Comparison of ENCODE assay signal across 7 mouse cellular contexts in the genomic region with DNA sequence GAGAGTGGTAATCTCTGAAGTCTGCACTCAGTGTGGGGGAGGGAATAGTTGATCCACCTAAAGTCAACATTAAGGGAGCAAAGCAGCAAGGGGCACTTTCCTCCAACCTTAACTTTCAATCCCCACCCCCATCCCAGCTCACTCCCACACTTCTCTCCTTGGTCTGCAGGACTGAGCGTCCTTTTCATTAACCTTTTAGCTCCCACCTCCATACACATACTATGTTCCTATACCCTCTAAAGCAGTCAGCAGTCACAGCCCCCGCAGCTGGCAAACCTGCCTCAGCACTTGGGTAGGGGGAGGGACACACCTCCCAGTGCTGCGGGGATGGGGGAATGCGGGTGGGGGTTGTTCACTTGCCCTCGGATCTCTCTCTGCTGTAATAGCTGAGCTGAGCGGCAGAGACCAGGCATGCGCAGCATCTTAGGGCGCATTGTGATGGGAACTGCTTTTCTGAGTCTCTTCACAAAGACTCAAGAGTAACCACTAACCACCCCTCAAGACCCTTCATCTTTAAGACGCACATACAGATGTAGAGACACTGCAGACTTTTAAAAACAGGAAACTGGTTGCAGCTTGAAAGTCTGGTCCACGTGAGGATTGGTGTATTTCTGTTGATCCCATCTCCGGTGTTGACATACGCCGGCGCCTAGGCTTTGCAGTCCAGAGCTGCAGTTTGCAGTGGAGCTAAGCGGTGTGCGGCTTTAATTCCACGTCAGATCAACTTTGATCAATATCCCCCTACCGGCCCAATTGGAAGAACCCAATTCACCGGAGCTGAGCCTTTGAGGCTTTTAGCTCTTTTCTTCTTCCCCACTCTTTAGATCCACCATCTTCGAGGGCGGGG. TPM values are rescaled to one million over a fixed set of nuclear protein-coding genes. Genes with fewer than 3 reads are reported as not detected.
DNase-seq lines count a peak whose midpoint lies in the region; ATAC-seq and TF ChIP-seq lines count a peak whose summit lies in the region.

A gene (plus strand): TSS at position 797 of the 847 bp plus-strand sequence.

- no peaks in the 10 kb centered on the region for H3K9me3 ChIP-seq in E14TG2a.4 (ENCODE audit: low read length)
- no peaks in the 10 kb centered on the region for H3K9me3 ChIP-seq in embryonic facial prominence, embryonic 14.5 days (ENCODE audit: control insufficient read depth, low read length)
- H3K9me3 ChIP-seq in hindbrain, embryonic 16.5 days (ENCODE audit: control insufficient read depth, low read length): no peaks in the 10 kb centered on the region
- H3K9me3 ChIP-seq in limb, embryonic 10.5 days (replicated peaks): no peaks in the 10 kb centered on the region

- peak within 1 kb of the TSS; percentile 60 for H3K9ac ChIP-seq in embryonic facial prominence, embryonic 14.5 days (ENCODE audit: low read depth, low read length)
- H3K9ac ChIP-seq in hindbrain, embryonic 16.5 days (ENCODE audit: low read depth, low read length): peak within 1 kb of the TSS; percentile 62

- peak within 1 kb of the TSS; percentile 67 for H3K4me2 ChIP-seq in embryonic facial prominence, embryonic 14.5 days (ENCODE audit: low read depth, low read length)
- H3K4me2 ChIP-seq in hindbrain, embryonic 16.5 days (ENCODE audit: low read length): peak within 1 kb of the TSS; percentile 68

- H3K27ac ChIP-seq in embryonic facial prominence, embryonic 14.5 days (replicated peaks; ENCODE audit: low read depth, low read length): peak within 1 kb of the TSS; percentile 28; the same call in 1 of the 2 replicates
- peak within 1 kb of the TSS; percentile 56 for H3K27ac ChIP-seq in hindbrain, embryonic 16.5 days (ENCODE audit: low read depth, low read length)
- no peak within 1 kb of the TSS; the same call in 1 of the 2 replicates for H3K27ac ChIP-seq in limb, embryonic 10.5 days

- peak; percentile 46 for DNase-seq in Muller cell, postnatal 12 days (ENCODE audit: inconsistent ontology term)
- DNase-seq in embryonic facial prominence, embryonic 14.5 days (ENCODE audit: low spot score): peak; percentile 26
- peak; percentile 38 for DNase-seq in limb, embryonic 10.5 days (ENCODE audit: low spot score)
- DNase-seq in naive thymus-derived CD4-positive, alpha-beta T cell, adult 2 months (ENCODE audit: low read depth): peak; percentile 61
- DNase-seq in thymus, postnatal 4 days: peak; percentile 44

- peak; percentile 50 for ATAC-seq in embryonic facial prominence, embryonic 14.5 days (ENCODE audit: low read depth)
- peak; percentile 86 for ATAC-seq in hindbrain, embryonic 16.5 days

- peak within 1 kb of the TSS; percentile 48 for H3K4me3 ChIP-seq in E14TG2a.4 (replicated peaks; ENCODE audit: low read length)
- peak within 1 kb of the TSS; percentile 47 for H3K4me3 ChIP-seq in embryonic facial prominence, embryonic 14.5 days (ENCODE audit: low read depth, low read length)
- peak within 1 kb of the TSS; percentile 50 for H3K4me3 ChIP-seq in hindbrain, embryonic 16.5 days (ENCODE audit: low read length)
- H3K4me3 ChIP-seq in limb, embryonic 10.5 days: peak within 1 kb of the TSS; percentile 50

- H3K27me3 ChIP-seq in E14TG2a.4 (ENCODE audit: insufficient read depth, low read length): peaks cover 16% of the 10 kb centered on the region; the same call in 1 of the 2 replicates
- no peaks in the 10 kb centered on the region for H3K27me3 ChIP-seq in embryonic facial prominence, embryonic 14.5 days (replicated peaks; ENCODE audit: control insufficient read depth, insufficient read depth, low read length)
- no peaks in the 10 kb centered on the region for H3K27me3 ChIP-seq in hindbrain, embryonic 16.5 days (replicated peaks; ENCODE audit: control insufficient read depth, insufficient read depth, low read length)
- H3K27me3 ChIP-seq in limb, embryonic 10.5 days (ENCODE audit: low read depth, poor library complexity, severe bottlenecking): peaks cover 42% of the 10 kb centered on the region

- peaks cover 36% of the 10 kb centered on the region for H3K4me1 ChIP-seq in E14TG2a.4 (replicated peaks; ENCODE audit: low read depth, low read length)
- no peaks in the 10 kb centered on the region for H3K4me1 ChIP-seq in embryonic facial prominence, embryonic 14.5 days (ENCODE audit: control insufficient read depth, insufficient read depth, low read length)
- no peaks in the 10 kb centered on the region for H3K4me1 ChIP-seq in hindbrain, embryonic 16.5 days (ENCODE audit: control insufficient read depth, insufficient read depth, low read depth, low read length)
- H3K4me1 ChIP-seq in limb, embryonic 10.5 days: no peaks in the 10 kb centered on the region

- no peaks in the 10 kb centered on the region for H3K36me3 ChIP-seq in E14TG2a.4 (ENCODE audit: insufficient read depth, low read length)
- no peaks in the 10 kb centered on the region for H3K36me3 ChIP-seq in embryonic facial prominence, embryonic 14.5 days (ENCODE audit: control insufficient read depth, insufficient read depth, low read length)
- no peaks in the 10 kb centered on the region for H3K36me3 ChIP-seq in hindbrain, embryonic 16.5 days (ENCODE audit: control insufficient read depth, insufficient read depth, low read length)
- H3K36me3 ChIP-seq in limb, embryonic 10.5 days: no peaks in the 10 kb centered on the region

- no peak for TF ChIP-seq CTCF in E14TG2a.4 (conservative IDR thresholded peaks at IDR 0.05; ENCODE audit: low read length)

- WGBS in embryonic facial prominence, embryonic 14.5 days: 11% methylated on average over 21 of the region's 21 CpGs
- WGBS in hindbrain, embryonic 16.5 days: 13% methylated on average over 21 of the region's 21 CpGs
- 5% methylated on average over 21 of the region's 21 CpGs for WGBS in limb, embryonic 10.5 days

RNA-seq across cellular contexts. Expression of the gene that starts here (rescaled TPM):
- 9.4 and 10.6 TPM in 2 replicates for polyA plus RNA-seq in embryonic facial prominence, embryonic 14.5 days (2014; fragmentation: Nextera tagmentation; extraction: Ambion mirVana)
- 20.4 and 20.5 TPM in 2 replicates for polyA plus RNA-seq in hindbrain, embryonic 16.5 days (2015; fragmentation: Nextera tagmentation; extraction: Ambion mirVana)
- polyA plus RNA-seq in limb, embryonic 10.5 days (2016; fragmentation: Nextera tagmentation; extraction: Ambion mirVana): 1.4 and 2.4 TPM in 2 replicates
